Mouse (Mus musculus): ENCODE measurements at regions not wholly inside any gene's neighbourhood (a gene's known extent, or its start where the extent isn't known, plus 50 kb on each side); places are given as distances from the start of the nearest gene placed in this dataset.

DNA sequence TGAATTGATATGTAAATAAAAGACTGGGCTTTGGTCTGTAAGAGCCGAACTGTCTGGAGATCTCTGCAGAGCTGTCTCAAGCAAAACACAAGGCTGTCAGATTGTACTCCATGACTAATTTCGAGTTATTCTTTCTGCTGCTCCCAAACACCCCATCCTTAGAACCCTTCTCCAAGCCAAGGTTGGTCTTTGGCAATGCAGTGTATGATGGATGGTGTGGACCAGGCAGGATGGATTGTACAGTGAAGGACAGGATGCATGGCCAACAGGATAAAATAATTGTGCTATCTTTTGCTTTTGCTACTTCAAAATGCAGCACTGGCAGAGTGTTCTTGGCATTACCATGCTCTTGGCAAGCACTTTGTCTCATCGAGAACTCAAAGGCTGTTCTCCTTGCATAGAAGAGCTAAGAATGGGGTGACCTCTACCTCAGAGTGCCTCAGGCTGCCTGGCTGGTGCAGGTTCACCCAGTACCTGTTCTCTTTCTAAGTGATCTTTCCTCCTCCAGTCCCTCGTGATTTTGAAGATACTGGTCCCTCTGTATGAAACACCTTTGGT, 88.4 kb upstream of the Cpeb4 start:
- peak; percentile 61 for DNase-seq (ENCODE audit: low read depth, low spot score)

DNA sequence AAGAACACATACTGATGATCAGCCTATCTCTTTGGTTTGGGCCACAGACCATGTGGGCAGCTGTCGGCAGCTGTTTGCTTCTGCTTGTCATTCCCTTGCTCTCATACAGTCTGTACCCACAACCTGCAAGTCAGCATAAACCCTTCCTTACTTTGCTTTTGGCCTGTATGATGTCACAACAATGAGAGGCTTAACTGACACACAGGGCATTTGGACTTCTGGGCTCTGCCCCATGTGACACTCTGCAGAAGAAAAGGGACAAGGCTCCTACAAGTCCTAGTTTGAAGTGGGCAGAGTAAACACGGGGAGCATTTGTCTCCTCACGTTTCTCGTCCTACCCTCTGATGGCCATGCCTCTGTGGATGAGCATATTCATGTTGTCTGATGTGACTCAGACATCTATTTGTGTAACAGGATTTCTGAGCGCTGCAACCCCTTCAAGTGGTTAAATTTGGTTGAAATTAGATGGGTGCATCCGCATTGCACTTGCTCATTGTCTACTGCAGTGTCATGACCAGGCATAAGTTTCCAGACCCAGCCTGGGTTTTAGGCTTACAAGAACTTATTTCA, 87.6 kb upstream of the Cpeb4 start:
- DNase-seq (ENCODE audit: low read depth, low spot score): peak; percentile 54

DNA sequence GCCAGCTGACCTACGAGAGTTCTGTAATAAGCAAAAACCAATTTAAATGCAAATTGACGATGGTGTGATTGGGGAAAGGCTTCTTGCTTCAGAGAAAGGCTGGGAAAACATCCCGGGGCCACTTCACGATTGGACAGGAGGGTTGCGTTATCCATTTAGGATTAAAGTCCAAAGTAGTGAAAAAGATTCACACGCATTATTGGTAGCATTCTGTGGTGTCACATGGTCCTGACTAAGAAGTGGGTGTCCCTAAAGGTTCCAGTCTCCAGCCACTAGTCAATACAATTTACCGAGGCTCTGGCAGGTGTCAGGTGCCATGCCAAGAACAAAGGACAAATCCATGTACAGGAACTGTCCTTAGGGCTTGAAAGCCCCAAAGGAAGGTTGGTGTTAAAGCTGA, 86.9 kb upstream of the Cpeb4 start:
- no peak for DNase-seq (ENCODE audit: low read depth, low spot score)

DNA sequence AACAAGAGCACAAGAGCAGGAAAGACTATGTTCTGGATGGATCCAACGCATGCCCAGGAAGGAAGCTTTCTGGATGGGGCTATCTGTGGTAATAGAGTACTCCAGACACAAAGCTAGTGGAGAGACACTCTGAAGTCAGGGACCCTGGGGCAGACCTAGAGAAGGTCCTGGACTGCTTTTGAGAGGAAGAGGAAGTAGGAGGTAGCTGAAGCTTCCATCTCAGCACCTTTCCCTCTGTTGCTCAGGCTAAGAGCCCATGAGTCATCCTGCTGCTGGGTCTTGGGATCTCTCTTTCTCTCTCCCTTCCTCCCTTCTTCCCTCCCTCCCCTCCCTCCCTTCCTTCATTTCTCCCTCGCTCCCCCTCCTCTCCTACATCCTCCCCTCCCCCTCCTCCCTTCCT, 84.6 kb upstream of the Cpeb4 start:
- no peak for DNase-seq (ENCODE audit: low read depth, low spot score)

DNA sequence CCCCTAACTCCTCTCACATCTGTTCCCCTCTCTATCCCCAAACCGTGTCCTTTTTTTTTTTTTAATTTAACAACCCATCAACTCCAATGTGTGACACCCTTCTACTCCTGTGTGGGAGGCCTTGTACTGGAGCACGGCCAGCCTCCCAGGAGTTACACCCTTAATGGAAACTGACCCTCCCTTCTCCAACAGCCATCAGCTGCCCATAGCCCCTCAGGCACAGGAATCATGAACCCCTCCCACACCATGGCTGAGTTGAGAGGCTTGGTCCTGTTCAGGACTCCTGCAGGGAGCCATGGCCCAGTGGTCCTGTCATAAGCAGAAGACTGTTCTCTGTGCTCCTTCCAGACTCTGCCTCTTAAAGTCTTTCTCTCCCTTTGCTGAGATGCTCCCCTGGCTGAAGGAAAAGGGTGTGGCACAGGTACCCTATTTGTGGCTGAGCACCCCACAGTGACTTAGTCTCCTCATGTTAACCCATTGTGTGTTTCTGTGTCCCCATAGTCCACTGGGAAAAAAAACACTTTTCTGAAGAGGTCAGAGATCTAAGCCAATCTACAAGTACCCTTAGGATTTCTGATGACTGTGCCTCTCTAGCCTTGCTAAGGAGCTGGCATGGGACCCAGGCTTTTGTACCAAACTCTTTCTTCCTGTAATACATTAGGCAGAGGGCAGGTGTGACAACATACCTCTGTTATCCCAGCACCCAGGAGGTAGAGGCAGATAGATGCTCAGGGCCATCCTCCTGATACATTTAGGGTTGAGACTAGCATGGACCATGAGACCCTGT, 83.9 kb upstream of the Cpeb4 start:
- DNase-seq (ENCODE audit: low read depth, low spot score): no peak

DNA sequence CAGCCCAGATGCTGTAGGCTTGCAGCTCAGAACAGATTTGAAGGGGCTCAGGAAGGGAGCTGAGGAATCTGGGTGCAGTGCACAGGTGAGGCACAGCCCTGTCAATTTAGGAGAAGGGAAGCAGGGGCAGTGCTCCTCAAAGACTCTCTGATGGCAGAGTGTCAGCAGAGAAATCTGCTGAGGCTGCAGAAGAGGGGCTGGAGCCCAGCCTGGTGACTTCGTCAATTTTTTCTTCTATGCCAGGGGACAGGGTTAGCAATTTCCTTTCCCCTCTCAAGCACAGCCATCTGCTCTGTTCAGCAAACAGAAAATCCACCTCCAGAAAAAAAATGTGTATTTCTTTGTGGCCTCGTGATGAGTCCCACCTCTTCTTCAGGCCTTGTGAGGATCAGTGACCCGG, 82.0 kb upstream of the Cpeb4 start:
- DNase-seq (ENCODE audit: low read depth, low spot score): peak; percentile 75

DNA sequence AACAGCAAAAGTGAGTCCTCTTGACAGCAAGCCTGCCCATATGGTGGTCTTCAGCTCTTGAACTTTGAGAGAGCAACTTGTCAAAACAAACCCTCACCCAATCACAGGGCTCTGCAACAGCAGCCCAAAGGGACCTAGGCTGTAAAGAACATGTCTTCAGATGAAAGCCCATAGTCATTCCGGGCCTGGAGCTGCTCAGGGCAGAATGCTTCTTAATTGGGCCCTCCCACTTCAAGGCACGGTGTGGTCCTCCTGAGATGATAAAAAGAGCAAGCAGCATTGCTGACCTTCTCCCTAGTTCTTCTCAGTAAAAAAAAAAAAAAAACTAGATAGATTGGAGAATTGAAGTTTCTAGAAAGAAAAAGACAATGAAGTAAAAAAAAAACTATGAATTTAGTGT, 80.7 kb upstream of the Cpeb4 start:
- no peak for DNase-seq (ENCODE audit: low read depth, low spot score)

DNA sequence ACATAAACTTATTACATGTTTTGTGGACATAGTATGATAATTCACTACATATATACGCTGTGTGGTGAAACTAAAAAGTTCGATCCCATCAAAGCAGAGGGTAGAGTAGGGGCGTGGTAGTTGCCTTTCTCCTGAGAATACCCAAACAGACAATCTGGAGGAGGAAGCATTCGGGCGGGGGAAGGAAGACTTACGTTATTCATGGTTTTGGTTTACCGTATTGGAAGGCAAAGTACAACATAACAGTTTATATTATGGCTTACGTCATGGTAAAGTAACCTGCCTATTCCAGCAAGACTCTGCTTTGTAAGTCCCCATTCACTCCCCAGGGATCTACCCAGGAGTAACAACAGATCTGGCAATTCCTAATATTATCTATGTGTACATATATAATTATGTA, 76.9 kb upstream of the Cpeb4 start:
- no peak for DNase-seq (ENCODE audit: low read depth, low spot score)

DNA sequence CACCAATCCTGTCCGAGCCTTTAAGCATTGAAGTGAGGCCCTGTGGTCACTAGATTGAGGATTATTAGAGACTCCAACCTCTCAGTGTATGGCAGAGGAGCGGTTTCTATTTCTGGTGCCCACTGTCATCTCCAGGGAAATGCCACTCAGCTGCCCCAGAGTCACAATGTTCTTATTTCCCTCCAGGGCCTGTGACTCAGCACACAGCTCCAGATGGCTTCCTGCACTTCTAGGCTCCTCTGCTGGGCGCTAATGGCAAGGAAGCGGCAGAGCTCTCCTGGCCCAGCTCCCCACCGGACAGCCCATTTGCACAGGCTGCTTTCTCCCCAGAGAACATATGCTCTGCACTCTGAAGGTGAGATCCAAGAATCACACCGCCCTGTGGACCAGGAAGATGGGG, 75.8 kb upstream of the Cpeb4 start:
- DNase-seq (ENCODE audit: low read depth, low spot score): peak; percentile 98

DNA sequence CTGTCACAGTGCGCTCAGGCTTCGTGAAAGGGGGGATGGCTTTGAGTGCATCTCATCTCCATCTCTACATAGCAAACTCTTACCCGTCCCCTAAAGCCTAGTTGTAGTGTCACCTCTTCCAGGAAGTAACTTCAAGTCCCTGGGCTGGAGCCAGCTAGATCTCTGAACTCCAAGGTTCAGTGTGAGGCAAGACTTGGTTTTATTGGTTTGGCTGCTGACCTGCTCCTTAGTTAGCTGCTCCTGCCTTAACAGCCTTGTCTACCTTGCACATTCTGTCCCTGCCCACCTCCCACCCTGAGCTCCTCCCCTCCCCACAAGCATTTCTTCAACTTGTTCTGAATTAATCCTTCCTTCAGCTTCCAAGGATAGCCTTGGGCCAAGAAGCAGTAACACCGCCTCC, 70.4 kb upstream of the Cpeb4 start:
- DNase-seq (ENCODE audit: low read depth, low spot score): no peak

DNA sequence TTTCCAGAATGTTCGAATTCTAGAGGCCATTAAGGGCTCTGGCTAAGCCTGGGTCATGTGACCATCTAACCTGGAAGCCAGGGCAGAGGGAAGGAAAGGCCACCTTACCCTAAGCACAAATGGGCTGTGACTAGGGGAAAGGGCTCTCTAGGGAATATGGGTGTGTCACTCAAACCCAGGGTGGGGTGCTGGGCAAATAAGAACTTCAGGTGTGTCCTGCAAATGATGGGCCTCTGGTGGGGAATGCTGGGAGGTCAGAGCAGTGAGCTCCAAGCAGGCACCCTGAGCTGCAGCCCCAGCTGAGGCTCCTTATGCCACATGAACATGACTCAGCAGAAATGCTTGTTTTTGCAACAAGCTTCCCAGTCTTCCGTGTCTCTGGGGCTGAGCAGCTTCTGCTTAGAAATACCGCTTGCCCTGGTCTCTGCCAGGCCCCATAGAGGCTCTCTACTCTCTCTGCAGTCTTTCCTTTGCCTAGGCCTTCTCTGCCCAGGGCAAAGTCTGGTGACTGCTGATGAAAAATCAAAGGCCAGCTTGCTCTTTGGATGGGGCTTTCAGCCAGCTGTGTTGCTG, 68.6 kb upstream of the Cpeb4 start:
- DNase-seq (ENCODE audit: low read depth, low spot score): peak; percentile 87

DNA sequence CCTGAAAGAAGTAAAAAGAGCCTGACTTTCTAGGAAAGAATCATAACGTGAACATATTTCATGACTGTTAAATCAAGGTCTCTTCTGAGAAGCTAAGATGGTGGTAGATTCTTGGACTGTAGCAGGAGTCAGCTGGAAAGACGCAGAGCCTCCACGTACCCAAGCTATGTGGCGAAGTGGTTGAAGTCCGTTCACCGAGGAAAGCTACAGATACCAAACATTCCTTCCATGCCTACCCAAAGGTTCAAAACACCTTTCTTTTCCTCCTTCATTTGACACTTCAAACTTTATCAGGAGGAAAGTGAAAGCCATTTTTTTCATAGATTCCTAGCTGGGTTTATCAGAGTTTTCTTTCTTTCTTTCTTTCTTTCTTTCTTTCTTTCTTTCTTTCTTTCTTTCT, 67.5 kb upstream of the Cpeb4 start:
- DNase-seq (ENCODE audit: low read depth, low spot score): no peak

DNA sequence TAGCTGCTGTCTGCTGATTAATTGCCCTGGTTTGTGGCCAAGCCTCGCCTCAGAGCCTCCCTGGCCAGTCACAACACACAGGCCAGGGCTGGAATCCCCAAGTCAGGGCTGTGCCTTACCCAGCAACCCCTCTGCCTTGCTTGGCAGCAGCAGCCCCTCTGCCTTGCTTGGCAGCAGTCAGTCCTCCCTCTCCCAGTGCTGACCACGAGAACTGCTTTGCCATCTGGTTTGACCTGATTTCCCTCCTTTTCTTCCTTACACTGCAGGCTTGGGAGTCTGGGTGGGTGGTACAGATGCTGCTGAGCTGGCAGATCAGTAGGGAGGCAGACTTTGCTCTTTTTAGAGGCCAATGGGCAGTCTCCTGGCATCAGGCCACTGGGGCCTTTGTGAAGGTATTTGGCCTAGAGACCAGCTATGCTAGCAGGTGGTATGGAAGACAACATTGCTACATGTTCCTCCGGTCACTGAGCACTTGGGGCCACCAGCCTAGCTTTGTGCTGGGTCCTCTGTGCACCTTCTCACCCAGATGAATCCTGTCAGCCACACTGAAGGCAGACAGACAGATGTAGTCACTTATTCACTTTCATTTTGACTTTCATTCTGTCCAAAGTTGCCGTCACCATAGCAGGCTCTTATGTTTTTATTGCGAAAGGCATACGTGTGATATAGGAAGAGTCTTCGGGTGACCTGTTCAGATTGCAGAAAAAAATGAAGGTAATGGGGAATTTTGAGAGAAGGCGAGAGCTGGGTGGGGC, 64.4 kb upstream of the Cpeb4 start:
- DNase-seq (ENCODE audit: low read depth, low spot score): peak; percentile 90

DNA sequence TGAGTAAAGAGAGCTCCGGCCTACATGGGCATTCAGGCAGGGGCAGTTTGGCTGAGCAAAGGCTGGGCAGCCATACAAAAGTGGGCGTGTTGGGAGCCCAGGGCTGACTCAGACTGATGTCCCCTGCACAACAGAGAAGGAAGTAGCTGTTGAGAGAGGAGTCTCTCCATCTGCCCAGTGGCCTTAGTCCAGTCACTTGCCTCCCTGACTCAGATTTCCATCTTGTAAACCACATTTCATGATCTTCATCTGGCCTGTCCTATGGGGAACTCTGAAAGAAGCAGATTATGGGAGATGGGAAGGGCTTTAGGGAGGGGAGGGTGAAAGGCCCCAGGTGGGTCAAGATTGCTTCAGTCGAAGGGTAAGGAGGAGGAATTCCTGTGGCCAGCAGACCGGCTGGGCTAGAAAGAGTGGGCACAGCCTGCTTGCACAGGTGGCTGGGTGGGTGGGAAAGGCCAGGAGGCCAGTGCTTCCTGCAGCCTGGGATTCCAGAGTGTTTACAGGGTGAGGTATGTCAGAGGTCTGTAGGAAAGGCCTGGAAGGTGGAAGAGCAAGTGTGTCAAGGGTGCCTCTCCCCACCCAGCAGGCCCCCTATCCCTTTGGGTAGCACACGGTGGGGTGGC, 63.7 kb upstream of the Cpeb4 start:
- peak; percentile 54 for DNase-seq (ENCODE audit: low read depth, low spot score)

DNA sequence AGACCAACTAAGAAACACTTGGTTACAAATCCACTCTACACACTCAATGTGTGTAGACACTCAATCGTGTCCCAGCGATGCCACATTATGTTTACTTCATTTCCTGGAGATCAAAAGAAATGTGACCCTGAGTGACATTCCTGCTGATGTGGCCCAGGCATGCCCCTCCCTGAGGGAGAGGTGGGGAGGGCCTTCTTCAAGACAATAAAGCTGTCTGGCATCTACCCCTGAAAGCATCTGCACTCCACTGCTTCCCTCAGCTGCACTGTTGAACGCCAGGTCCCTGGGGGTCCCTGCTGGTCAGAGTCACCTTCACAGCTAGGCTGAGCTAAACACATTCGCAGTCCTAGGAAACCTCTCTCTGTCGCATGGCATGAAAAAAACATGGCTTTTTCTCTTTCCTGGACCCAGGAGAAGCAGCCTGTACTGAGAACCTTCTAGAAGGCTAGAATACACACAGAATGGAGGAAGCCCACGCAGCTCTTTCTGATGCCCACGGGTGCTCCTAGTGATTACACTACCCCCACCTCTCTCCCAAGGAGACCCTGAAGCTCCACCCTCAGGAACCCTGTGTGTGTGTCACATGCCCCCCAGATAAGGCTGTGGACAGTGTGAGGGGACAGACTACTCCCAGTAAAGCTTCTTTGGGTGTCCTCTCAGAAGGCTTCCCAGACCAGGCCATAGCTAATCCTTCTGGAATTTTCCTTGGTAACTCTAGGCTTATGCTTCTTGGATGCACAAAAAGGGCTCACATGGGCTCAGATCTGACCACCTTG, 61.8 kb upstream of the Cpeb4 start:
- DNase-seq (ENCODE audit: low read depth, low spot score): no peak

DNA sequence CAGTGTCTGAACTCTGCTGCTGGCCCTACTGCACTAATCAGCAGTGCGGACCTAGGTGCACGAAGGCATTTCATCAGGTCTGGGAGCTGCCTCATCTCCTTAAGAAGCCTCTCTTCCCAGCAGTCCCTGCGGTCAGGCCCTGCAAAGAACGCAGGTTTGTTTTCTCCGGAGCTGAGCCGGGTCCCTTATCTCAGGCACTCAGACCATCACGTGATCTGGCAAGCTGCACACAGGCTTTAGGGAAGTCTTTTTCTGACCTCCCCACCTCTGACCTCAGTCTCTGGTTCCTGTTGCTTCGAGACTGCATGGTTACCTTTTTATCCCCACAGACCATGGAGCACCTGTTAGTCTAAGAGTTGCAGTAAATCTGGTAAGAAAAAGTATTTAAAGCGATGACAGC, 59.8 kb upstream of the Cpeb4 start:
- DNase-seq (ENCODE audit: low read depth, low spot score): no peak

DNA sequence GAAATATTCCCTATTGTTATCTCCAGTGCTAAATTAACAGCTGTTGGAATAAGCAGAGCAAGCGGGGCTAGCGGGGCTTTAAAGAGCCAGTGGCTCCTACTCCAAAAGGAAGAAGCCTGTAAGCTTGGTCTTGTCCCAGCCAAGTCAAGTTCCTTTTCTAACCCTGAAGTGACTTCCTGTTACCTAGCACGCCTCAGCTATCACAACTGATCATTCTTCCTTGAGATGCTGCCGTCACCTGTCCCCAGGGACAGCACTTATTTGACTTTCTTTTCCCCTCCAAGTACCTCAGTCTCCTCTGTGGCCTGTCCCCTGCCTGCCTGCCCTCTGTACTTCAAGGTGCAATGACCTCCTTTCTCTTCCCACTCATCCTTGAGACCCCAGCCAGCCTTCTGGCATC, 57.4 kb upstream of the Cpeb4 start:
- no peak for DNase-seq (ENCODE audit: low read depth, low spot score)

DNA sequence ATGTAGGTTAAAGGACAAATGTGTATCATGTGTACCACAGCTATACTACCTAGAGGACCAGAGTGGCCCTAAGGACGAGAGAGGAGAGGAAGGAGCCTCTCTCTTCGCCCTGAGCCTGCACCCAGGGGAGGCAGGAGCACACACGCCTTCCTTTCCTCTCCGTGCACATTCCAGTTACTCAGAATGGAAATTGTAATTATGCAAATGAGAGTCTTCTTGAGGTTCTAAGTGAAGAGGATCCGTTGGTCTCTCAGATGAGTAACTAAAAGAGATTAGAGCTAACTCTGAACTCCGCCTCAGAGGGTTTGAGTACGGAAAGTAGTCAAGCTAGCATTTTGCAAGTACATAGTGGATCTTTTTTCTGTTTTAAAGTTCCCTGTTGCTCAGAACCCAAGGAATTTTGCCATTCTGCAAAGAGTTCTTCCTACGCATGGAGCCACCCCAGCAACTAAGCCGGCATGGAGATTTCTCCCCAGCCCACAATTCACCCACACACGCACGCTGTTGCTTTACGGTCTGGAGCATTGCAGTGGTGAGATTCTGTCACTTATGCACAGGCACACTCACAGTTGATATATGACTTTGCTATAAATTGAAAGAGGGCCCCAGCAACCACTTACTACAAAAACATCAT, 56.0 kb upstream of the Cpeb4 start:
- DNase-seq (ENCODE audit: low read depth, low spot score): peak; percentile 89

DNA sequence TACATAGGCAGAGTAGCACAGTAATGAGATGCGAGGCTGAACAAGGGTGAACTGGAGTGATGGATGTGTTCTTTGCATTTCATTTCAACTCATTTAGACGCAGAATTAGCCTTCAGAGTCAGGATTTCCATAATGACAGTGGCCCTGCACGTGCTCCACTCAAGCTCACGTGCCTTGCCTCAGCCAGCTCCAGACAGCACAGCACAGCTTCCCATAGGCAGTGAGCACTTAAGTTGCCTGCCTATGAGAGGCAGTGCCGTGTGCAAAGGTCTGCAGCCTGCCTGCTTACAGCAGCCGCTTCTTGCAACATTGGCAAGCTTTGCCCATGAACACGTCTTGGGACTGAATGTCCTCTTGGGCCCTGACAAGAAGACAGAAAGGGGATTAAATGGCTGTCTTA, 54.0 kb upstream of the Cpeb4 start:
- DNase-seq (ENCODE audit: low read depth, low spot score): peak; percentile 79

DNA sequence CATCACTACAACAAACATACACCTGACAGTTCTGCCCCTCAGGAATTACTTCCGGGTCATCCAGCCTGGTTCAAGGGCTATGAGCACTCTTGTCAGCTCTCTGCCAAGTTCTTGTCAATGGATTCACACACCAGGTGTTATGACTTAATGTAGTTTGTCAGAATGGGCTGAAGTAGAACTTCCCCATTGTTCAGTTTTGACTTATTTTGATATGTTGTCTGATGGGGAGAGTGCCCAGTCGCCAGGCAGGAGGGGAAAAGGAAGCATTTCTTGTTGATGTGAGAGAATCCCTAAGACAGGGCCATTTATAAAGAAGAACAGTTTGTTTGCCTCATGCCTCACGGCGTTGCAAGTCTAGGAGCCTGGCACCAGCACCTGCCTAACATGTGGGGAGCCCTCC, 52.0 kb upstream of the Cpeb4 start:
- DNase-seq (ENCODE audit: low read depth, low spot score): no peak

All from brain, adult 2 months (tissue).